Mouse (Mus musculus): Measurements from ENCODE around the gene Gm10197. TPM values are rescaled to one million over a fixed set of nuclear protein-coding genes. Genes with fewer than 3 reads are reported as not detected.

The Gm10197 gene
- polyA plus RNA-seq (2015; fragmentation: Nextera tagmentation; extraction: Ambion mirVana) = not detected in 2 replicates

DNA sequence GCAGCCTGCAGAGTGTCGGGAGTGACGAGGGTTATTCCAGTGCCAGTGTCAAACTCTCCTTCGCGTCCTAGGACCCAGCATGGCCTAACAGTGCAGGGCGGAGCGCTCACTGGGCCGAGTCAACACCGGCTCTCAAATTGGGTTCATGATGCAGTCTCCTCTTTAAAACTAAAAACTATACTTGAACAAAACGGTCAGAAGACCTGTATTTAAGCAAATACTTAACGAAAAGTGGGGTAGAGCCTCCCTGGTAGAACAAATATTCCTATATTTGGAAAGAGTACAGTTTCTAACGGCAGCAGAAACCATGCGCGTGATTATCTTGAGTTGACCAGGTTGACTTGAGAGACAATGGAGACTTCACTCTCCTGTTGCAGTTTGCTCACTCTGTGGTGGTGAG lies at the start of gene Gm10197:
Gm10197 (minus strand) TSS at position 101 of the 400 bp plus-strand sequence.
- H3K4me1 ChIP-seq = peaks cover 9% of the 10 kb centered on the region; the same call in 1 of the 2 replicates
- ATAC-seq (ENCODE audit: insufficient number of reproducible peaks, low FRiP score, low TSS enrichment, low read depth) = no peak
- H3K27ac ChIP-seq (replicated peaks) = no peak within 1 kb of the TSS
- H3K27me3 ChIP-seq = no peaks in the 10 kb centered on the region
- peaks cover 38% of the 10 kb centered on the region for H3K36me3 ChIP-seq
- H3K9me3 ChIP-seq (replicated peaks) = no peaks in the 10 kb centered on the region
- no peak within 1 kb of the TSS for H3K4me3 ChIP-seq (replicated peaks)
- no peak within 1 kb of the TSS for H3K9ac ChIP-seq
- H3K4me2 ChIP-seq (replicated peaks) = no peak within 1 kb of the TSS
- WGBS = 93% methylated on average over 13 of the region's 13 CpGs

DNA sequence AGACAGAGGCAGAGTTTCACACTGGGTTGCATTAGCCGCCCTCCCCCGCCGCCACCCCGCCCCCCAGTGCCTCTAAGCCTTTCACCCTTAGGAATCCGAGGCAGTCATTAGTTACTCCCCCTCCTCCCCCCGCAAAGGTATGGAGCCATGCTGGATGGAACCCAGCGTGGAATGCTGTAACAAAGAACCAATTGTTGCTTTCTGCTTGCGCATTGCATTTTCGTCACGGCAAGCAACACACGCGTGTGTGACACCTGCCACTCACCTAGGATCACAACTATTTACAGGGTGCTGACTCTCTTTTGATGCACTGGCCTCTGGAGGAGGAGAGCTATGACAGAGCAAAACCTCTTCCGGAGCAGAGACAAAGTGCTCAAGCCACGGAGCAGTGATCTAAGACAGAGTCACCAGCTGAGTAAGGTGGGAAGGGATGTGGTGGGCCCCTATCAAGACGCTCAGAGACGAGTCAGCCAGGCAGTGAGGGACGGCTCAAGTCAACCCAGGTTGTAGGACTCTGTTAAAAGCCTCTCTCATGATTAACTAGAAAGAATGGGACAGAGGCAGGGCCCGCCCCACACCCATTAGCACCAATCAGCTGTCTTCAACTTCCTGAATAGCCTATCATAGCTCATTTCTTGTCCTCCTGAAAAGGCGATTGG lies 49.5 kb upstream of the Gm10197 start:
- no peaks in the 10 kb centered on the region for H3K9me3 ChIP-seq (replicated peaks)
- peak overlapping the region; percentile 87 for H3K4me2 ChIP-seq (replicated peaks)
- H3K4me1 ChIP-seq = peaks cover 10% of the 10 kb centered on the region; the same call in 1 of the 2 replicates
- peak overlapping the region; percentile 71 for H3K27ac ChIP-seq (replicated peaks)
- H3K9ac ChIP-seq = peak overlapping the region; percentile 16; the same call in 1 of the 2 replicates
- under 1% methylated on average over 19 of the region's 19 CpGs for WGBS
- ATAC-seq (ENCODE audit: insufficient number of reproducible peaks, low FRiP score, low TSS enrichment, low read depth) = peak; percentile 87
- H3K36me3 ChIP-seq = no peaks in the 10 kb centered on the region
- H3K27me3 ChIP-seq = 0 out of 2 replicates have a peak, but pooled peaks cover 3% of the 10 kb centered on the region
- H3K4me3 ChIP-seq (replicated peaks) = peak overlapping the region; percentile 45

DNA sequence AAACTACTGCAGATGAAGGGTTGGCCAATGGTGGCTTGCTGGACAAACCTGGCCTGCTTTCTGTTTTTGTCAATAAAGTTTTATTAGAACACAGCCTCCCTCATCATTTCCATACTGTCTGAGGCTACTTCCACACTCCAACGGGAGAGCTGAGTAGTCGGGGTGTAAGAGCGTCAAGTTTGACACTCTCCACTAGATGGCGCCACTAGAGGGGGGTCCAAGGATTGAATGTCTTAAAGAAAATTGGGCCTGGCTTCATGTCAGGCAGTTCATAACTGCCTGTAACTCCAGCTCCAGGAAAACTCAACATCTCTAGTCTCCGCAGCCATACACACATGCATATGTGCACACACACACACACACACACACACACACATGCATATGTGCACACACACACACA lies 48.3 kb upstream of the Gm10197 start:
- H3K27me3 ChIP-seq = no peaks in the 10 kb centered on the region
- WGBS = 49% methylated on average over 5 of the region's 5 CpGs
- H3K27ac ChIP-seq (replicated peaks) = no peak overlapping the region
- no peak for ATAC-seq (ENCODE audit: insufficient number of reproducible peaks, low FRiP score, low TSS enrichment, low read depth)
- H3K4me2 ChIP-seq (replicated peaks) = no peak overlapping the region
- H3K4me3 ChIP-seq (replicated peaks) = no peak overlapping the region
- H3K36me3 ChIP-seq = no peaks in the 10 kb centered on the region
- H3K9ac ChIP-seq = no peak overlapping the region
- H3K4me1 ChIP-seq = peaks cover 10% of the 10 kb centered on the region; the same call in 1 of the 2 replicates
- H3K9me3 ChIP-seq (replicated peaks) = no peaks in the 10 kb centered on the region

DNA sequence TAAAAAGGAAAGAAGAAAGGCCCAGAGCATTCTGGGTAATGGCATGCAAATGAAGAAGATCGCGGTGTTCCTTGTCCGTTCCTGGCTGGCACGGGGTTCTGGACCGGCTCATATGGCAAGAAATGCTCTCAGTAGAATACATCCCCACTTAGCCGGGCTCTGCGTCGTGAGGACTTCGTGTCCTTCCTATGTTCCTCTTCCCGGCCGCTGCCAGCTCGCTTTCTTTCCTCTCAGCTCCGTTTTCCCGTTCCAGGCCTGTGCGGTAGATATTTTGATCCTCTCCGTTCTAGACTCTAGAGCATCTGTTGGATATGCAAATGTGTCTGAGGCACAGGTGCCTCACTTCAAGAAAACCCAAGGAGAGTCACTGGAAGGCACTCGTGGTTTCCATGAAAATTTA lies 43.6 kb upstream of the Gm10197 start:
- peaks cover 13% of the 10 kb centered on the region for H3K4me1 ChIP-seq
- no peaks in the 10 kb centered on the region for H3K27me3 ChIP-seq
- H3K9me3 ChIP-seq (replicated peaks) = no peaks in the 10 kb centered on the region
- WGBS = 83% methylated on average over 17 of the region's 17 CpGs
- H3K27ac ChIP-seq (replicated peaks) = no peak overlapping the region
- H3K4me2 ChIP-seq (replicated peaks) = no peak overlapping the region
- H3K9ac ChIP-seq = no peak overlapping the region
- H3K4me3 ChIP-seq (replicated peaks) = no peak overlapping the region
- no peak for ATAC-seq (ENCODE audit: insufficient number of reproducible peaks, low FRiP score, low TSS enrichment, low read depth)
- H3K36me3 ChIP-seq = no peaks in the 10 kb centered on the region

DNA sequence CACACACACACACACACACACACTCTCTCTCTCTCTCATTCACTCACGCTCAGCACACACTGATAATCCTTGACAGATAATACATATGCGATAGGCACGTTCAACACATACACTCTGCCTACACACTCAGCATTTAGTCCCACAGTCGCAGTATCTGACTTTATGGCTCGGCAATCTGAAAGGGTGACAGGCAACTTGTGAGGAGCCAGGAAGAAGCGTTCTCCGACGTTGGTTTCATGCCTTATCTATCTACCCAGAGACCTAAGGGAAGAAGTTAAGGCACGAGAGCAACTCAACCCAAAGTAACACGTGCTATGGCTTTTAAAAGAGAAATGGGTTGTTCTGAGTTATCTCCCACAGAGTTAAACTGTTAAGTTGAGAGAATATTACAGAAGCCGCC lies 43.1 kb upstream of the Gm10197 start:
- Histone ChIP-seq H3K4me1 (peaks cover 19% of the 10 kb centered on the region), H3K27me3 (no peaks in the 10 kb centered on the region), H3K27ac (replicated peaks) (no peak overlapping the region), H3K9me3 (replicated peaks) (no peaks in the 10 kb centered on the region), H3K36me3 (no peaks in the 10 kb centered on the region), H3K9ac (no peak overlapping the region), H3K4me3 (replicated peaks) (no peak overlapping the region), H3K4me2 (replicated peaks) (no peak overlapping the region)
- WGBS = 90% methylated on average over 11 of the region's 11 CpGs
- no peak for ATAC-seq (ENCODE audit: insufficient number of reproducible peaks, low FRiP score, low TSS enrichment, low read depth)

DNA sequence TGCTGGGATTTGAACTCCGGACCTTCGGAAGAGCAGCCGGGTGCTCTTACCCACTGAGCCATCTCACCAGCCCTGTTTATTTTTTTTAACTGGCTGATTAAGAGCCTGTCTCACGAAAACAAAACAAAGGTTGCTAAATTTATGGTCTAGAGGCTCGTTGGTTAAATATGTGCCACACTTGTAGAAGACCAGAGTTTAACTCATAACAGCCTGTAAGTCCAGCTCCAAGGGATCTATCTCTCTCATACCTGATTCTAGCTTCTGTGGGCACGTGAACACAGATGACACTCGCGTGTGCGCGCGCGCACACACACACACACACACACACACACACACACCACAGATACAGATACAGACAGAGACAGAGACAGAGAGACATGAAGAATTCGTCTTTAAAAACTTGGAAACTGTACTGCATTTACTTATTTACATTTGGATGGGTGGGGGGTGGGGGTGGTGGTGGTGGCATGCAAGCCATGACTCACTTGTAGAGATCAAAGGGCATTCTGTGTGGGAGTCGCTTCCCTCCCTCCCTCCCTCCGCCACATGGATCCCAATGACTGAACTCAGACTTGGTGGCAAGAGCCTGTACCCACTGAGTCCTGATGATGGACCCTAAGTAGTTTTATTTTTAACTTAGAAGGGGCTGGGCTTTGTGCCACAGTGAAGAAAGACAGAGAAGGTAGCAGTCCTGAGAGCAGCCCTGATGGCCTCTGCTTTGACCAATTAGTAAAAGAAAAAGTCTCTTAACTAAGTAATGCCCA lies 42.2 kb upstream of the Gm10197 start:
- Histone ChIP-seq H3K27ac (replicated peaks) (no peak overlapping the region), H3K36me3 (no peaks in the 10 kb centered on the region), H3K9ac (no peak overlapping the region), H3K4me3 (replicated peaks) (no peak overlapping the region), H3K9me3 (replicated peaks) (no peaks in the 10 kb centered on the region), H3K4me2 (replicated peaks) (no peak overlapping the region), H3K4me1 (peaks cover 19% of the 10 kb centered on the region), H3K27me3 (no peaks in the 10 kb centered on the region)
- no peak for ATAC-seq (ENCODE audit: insufficient number of reproducible peaks, low FRiP score, low TSS enrichment, low read depth)
- 80% methylated on average over 15 of the region's 15 CpGs for WGBS

DNA sequence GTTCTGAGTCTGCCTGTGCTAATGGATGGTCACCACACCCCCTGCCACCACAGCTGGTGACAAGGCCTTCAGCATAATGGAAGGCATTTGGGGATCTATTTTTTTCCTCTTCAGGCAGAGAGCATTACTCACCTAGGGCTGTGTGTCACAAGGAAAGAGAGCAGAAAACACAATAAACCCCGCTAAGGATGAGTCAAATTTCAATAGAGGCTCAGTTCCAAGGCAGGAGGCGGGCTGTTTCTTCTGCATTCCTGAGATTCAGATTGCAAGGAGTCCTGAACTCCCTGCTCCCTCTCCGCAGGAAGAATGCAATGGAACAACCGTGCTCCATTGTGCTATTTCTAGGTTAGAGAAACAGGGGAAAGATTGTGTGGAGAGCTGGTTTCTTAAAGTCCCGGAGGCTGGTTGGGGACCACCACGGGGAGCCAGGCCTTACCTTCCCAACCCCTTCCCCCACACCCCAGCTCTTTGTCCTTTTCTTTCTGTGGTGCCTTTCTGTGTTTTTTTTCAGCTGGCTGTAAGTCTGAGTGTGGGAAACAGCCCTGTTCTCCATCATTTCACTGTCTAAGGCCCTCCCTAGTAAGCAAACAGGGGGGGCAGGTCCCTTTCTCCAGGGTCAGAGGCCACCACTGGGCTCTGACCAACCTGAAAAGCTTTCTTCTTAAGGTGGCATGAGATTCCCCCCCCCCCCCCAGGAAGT lies 40.7 kb upstream of the Gm10197 start:
- ATAC-seq (ENCODE audit: insufficient number of reproducible peaks, low FRiP score, low TSS enrichment, low read depth) = 0 out of 2 replicates have a peak, but pooled peaks have one; percentile 55
- H3K36me3 ChIP-seq = no peaks in the 10 kb centered on the region
- no peak overlapping the region for H3K9ac ChIP-seq
- no peak overlapping the region for H3K4me3 ChIP-seq (replicated peaks)
- peak overlapping the region; percentile 71 for H3K27ac ChIP-seq (replicated peaks)
- H3K4me2 ChIP-seq (replicated peaks) = no peak overlapping the region
- 7% methylated on average over 6 of the region's 6 CpGs for WGBS
- H3K27me3 ChIP-seq = no peaks in the 10 kb centered on the region
- H3K9me3 ChIP-seq (replicated peaks) = no peaks in the 10 kb centered on the region
- peaks cover 19% of the 10 kb centered on the region for H3K4me1 ChIP-seq

DNA sequence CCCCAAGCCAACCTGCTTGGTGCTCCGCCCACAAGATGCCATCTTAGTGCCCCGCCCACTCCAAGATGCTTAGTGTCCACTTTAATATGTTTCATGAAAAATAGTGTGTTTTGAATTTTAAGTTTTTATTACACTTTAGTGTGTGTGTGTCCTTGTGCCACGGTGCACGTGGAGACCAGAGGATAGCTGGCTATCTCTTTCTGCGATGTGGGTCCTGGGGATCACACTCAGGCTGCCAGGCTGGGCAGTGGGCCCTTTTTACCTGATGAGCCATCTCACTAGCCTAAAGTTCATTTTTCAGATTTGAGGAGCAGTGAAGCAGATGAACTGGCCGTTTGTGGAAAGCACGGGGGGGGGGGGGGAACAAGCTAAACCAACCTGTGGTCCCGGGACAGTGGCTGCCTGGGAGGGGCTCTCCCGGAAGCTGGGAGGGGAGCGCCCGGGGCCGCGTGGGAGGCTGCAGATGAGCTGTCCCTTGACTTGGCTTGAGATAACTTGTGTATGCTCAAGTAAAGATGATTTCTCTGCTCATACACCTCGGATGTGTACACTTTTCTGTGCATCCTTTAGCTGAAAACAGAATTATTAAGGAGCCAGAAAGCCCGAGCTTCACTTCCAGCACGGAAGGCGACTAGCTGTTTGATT lies 38.2 kb upstream of the Gm10197 start:
- WGBS = 52% methylated on average over 17 of the region's 17 CpGs
- Histone ChIP-seq H3K27me3 (no peaks in the 10 kb centered on the region), H3K9ac (no peak overlapping the region), H3K4me3 (replicated peaks) (no peak overlapping the region), H3K4me1 (peaks cover 19% of the 10 kb centered on the region), H3K27ac (replicated peaks) (no peak overlapping the region), H3K9me3 (replicated peaks) (no peaks in the 10 kb centered on the region), H3K4me2 (replicated peaks) (no peak overlapping the region), H3K36me3 (no peaks in the 10 kb centered on the region)
- no peak for ATAC-seq (ENCODE audit: insufficient number of reproducible peaks, low FRiP score, low TSS enrichment, low read depth)

DNA sequence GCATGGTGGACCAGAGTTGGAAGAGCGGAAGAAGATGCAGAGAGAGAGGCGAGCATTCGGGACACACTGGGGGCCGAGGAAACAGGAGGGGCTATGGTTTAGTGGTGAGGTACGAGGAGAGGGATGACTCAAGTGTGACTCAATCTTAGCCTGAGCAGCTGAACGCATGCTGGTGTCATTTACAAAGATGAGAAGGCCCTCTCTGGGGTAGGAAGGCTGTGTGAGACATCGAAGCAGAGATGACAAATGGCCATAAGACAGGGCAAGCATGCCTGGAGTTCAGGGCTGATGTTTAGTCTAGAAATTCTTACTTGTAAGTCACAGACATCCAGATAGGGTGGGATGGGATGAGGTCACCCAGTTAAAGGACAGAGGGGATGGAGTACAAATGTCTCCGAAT lies 36.8 kb upstream of the Gm10197 start:
- no peak for ATAC-seq (ENCODE audit: insufficient number of reproducible peaks, low FRiP score, low TSS enrichment, low read depth)

DNA sequence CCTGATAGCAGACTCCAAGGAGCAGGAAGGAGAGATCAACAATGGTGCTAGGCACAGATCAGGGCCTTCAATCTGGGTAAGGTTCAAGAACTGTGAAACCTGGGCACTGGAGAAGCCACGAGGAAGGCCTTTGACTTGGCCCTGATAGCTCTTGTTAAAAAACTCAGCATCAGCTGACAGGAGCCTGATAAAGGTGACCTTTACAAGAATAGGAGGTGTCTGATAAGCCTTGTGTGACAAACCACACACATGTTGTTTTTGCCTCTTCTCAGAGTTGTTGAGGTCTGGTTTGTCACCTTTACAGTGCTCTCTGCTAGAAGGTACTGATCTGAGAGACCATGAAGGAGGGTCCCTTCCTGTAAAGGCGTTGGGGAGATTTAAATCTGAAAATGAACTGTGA lies 35.8 kb upstream of the Gm10197 start:
- Histone ChIP-seq H3K27ac (replicated peaks) (no peak overlapping the region), H3K27me3 (no peaks in the 10 kb centered on the region), H3K9me3 (replicated peaks) (no peaks in the 10 kb centered on the region), H3K4me3 (replicated peaks) (no peak overlapping the region), H3K4me2 (replicated peaks) (no peak overlapping the region), H3K9ac (no peak overlapping the region), H3K4me1 (peaks cover 16% of the 10 kb centered on the region), H3K36me3 (no peaks in the 10 kb centered on the region)
- 83% methylated on average over 2 of the region's 2 CpGs for WGBS
- ATAC-seq (ENCODE audit: insufficient number of reproducible peaks, low FRiP score, low TSS enrichment, low read depth) = no peak

More for the DNA sequence above, 36.8 kb upstream of the Gm10197 start:
- H3K4me3 ChIP-seq (replicated peaks) = no peak overlapping the region
- H3K27me3 ChIP-seq = no peaks in the 10 kb centered on the region
- H3K36me3 ChIP-seq = no peaks in the 10 kb centered on the region
- H3K4me1 ChIP-seq = peaks cover 19% of the 10 kb centered on the region
- H3K27ac ChIP-seq (replicated peaks) = no peak overlapping the region
- H3K9me3 ChIP-seq (replicated peaks) = no peaks in the 10 kb centered on the region
- H3K4me2 ChIP-seq (replicated peaks) = no peak overlapping the region
- no peak overlapping the region for H3K9ac ChIP-seq
- 85% methylated on average over 8 of the region's 8 CpGs for WGBS

DNA sequence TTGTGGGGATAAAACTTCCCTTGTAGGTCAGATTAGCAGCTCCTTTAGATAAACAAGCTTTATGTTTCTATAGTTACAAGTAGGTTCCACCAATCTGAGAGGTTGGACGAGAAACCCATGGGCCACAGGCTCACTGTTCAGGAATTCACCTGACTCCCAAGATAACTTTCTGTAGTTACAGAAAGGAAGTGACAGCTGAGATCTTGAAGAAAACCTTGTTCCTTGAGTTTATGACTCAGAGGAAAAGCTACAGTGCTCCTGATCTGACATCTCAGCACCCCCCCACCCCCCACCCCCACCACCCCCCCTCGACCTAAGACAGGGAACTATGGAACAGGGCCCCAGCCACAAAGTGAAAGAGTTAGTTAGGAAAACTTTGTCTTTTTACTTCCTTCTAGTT lies 34.2 kb upstream of the Gm10197 start:
- Histone ChIP-seq H3K27ac (replicated peaks) (no peak overlapping the region), H3K4me3 (replicated peaks) (no peak overlapping the region), H3K36me3 (no peaks in the 10 kb centered on the region), H3K27me3 (no peaks in the 10 kb centered on the region), H3K4me2 (replicated peaks) (no peak overlapping the region), H3K9ac (no peak overlapping the region), H3K9me3 (replicated peaks) (no peaks in the 10 kb centered on the region), H3K4me1 (0 out of 2 replicates have a peak, but pooled peaks cover 8% of the 10 kb centered on the region)
- ATAC-seq (ENCODE audit: insufficient number of reproducible peaks, low FRiP score, low TSS enrichment, low read depth) = no peak
- WGBS = 56% methylated on average over 2 of the region's 2 CpGs
